Mouse (Mus musculus) thymus, adult 2 months (tissue): Measurements from ENCODE around the gene Gm28048.

Source experiments
- CTCF ChIP-seq: fragments of 200-500 bp; IDR thresholded peaks from 2 replicates; pipeline ENCODE4 v1.5.1; 2012; ENCODE audit warnings: mild to moderate bottlenecking, control low read depth, low read length, moderate library complexity, borderline replicate concordance; ENCODE audit not compliant: control insufficient read depth, poor library complexity, insufficient read depth; ENCODE audit errors: extremely low read depth
- POLR2A ChIP-seq: fragments of 200-500 bp; IDR thresholded peaks from 2 replicates; pipeline ENCODE4 v1.6.1; 2012; ENCODE audit warnings: mild to moderate bottlenecking, low read length, control low read depth, moderate library complexity; ENCODE audit not compliant: control insufficient read depth, poor library complexity, insufficient read depth; ENCODE audit errors: extremely low read depth

- no peak for TF ChIP-seq POLR2A
- no peak for TF ChIP-seq CTCF
Measured at GRCm38 (mm10) chr11:22880383-22881172, 101.3 kb downstream of the Gm28048 start.
